ENCODE assay signal across 13 mouse cellular contexts in the genomic region with DNA sequence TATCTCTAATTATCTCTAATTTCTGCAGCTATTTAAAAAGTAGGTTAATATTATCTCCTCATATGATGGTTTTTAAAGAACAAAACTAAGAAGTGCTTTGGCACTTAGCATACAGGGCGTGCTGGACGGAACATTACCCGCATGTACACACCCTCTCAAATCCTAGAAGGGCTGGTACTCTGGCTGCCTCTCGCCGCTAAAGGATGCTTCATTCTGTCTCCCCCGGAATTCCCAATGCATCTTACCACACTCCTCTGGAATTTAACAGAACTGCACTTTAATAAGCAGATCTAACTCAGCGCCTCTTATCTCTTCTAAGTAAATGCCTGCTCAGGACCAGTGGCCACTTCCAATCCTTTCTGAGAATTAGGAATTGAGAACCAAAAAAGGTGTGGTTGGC.
"Had no signal": no experiment of that assay in that cellular context is flagged by ENCODE, and none has a peak within 500 bp of the region (broad histone marks: within the 10 kb centered on the region; RNA-seq: fewer than 3 reads in every experiment).

No protein-coding gene starts in this region.

- H3K9me3 ChIP-seq: limb, embryonic 10.5 days; liver, embryonic 15.5 days; neural tube, embryonic 13.5 days had no signal

- H3K4me2 ChIP-seq: liver, embryonic 11.5 days; liver, embryonic 15.5 days; neural tube, embryonic 13.5 days had no signal

- H3K36me3 ChIP-seq: liver, embryonic 15.5 days; neural tube, embryonic 13.5 days had no signal

- DNase-seq: kidney, adult 8-10 months; kidney, postnatal 25 days; lung, postnatal 14 days; midbrain, embryonic 14.5 days; right cerebral cortex, adult 18-20 months; right cerebral cortex, postnatal 25 days; thymus, postnatal 4 days had no signal

- H3K27me3 ChIP-seq: liver, embryonic 15.5 days; neural tube, embryonic 13.5 days had no signal

- H3K9ac ChIP-seq: liver, embryonic 15.5 days; neural tube, embryonic 13.5 days had no signal

- H3K4me3 ChIP-seq: left cerebral cortex, adult 2 months; limb, embryonic 10.5 days; liver, embryonic 15.5 days; neural tube, embryonic 13.5 days had no signal

- H3K27ac ChIP-seq: left cerebral cortex, adult 2 months; liver, embryonic 15.5 days; neural tube, embryonic 13.5 days had no signal

- ATAC-seq: intestine, postnatal 0 days had no signal
